Mouse (Mus musculus) C2C12 (cell line): ENCODE measurements around the gene Srbd1.

ENCODE experiments used
- CEBPB ChIP-seq: IDR thresholded peaks from one replicate; pipeline ENCODE4 v1.6.1; 2011; ENCODE audit warnings: low read depth, mild to moderate bottlenecking, control low read depth, moderate library complexity
- CTCF ChIP-seq: IDR thresholded peaks from one replicate; pipeline ENCODE4 v1.5.1; 2011; ENCODE audit not compliant: control insufficient read depth, insufficient read depth, insufficient read length
- FOSL1 ChIP-seq: IDR thresholded peaks from one replicate; pipeline ENCODE4 v1.8.0; 2011; ENCODE audit warnings: mild to moderate bottlenecking, low read length; ENCODE audit not compliant: poor library complexity, insufficient read depth, severe bottlenecking
- MAX ChIP-seq: IDR thresholded peaks from one replicate; pipeline ENCODE4 v1.6.1; 2011; ENCODE audit warnings: mild to moderate bottlenecking, control low read depth
- MYOD1 ChIP-seq: IDR thresholded peaks from one replicate; pipeline ENCODE4 v1.6.1; 2011; ENCODE audit warnings: low read depth; ENCODE audit not compliant: control insufficient read depth, insufficient read length
- MYOG ChIP-seq: IDR thresholded peaks from one replicate; pipeline ENCODE4 v1.6.1; 2011; ENCODE audit not compliant: control insufficient read depth, insufficient read length; ENCODE audit errors: extremely low read depth

GRCm38 (mm10) chr17:86035576-86035975, 109.4 kb downstream of the Srbd1 start:
- no peak for TF ChIP-seq CTCF
- TF ChIP-seq MYOG: no peak
- no peak for TF ChIP-seq FOSL1
- no peak for TF ChIP-seq MAX
- no peak for TF ChIP-seq CEBPB
- TF ChIP-seq MYOD1: no peak
